Mouse (Mus musculus) testis, adult 2 months (tissue): ENCODE results near the gene Nmd3.

Experiments
- CTCF ChIP-seq: fragments of 200-500 bp; IDR thresholded peaks from 2 replicates; pipeline ENCODE4 v1.5.1; 2012; ENCODE audit warnings: low read depth, mild to moderate bottlenecking, inconsistent platforms, low read length, moderate library complexity; ENCODE audit not compliant: control insufficient read depth, insufficient read depth, insufficient replicate concordance
- POLR2A ChIP-seq: fragments of 200-500 bp; IDR thresholded peaks from 2 replicates; pipeline ENCODE4 v1.6.1; 2012; ENCODE audit warnings: low read depth, mild to moderate bottlenecking, inconsistent platforms, low read length, moderate library complexity; ENCODE audit not compliant: control insufficient read depth

- no peak for TF ChIP-seq CTCF
- TF ChIP-seq POLR2A = no peak
Observed at GRCm38 (mm10) chr3:69755968-69756367, 34.2 kb downstream of the Nmd3 start.
